Mouse (Mus musculus) NIH3T3 (cell line): ENCODE results near the gene Acp5.
"Not testable (repeated sequence)": the region's sequence is repeated elsewhere in the genome, so short reads cannot be mapped to it uniquely, and the experiment has no call there.

Experiments
- DNase-seq: peaks from one replicate; pipeline ENCODE4 v3.0.0-alpha.2; 2012; ENCODE audit warnings: low read depth

Gene Acp5

DNA sequence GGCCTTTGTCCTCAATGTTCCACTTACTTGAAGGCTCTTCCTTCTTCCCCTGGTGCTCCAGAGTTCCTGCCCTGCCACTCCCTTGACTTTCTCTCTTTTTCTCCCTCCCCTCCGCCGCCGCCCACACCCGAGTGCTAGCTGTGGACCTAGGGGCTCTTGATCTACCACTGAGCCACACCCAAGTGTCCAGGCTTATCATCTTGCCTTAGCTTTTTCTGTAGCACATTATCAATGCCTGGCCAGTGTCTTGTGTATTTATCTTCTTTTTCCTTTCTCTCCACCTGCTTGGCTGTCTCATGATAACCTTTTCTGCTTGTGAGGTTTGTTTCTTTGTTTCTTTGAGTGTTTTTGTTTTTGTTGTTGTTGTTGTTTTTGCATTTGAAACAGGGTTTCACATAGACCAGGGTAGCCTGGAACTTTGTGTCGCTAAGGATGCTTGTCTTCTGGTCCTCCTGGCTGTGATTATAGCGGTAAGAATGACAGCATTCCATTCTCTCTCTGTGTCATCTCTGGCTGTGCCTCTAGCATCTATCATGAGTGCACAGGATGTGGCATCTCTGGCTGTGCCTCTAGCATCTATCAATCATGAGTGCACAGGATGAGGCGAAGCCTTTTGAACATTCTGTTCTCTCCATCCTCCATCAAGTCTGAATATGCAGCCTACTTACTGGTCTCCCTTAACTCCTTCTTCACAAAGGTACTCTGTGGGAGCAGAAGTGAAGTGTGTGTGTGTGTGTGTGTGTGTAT, at the start of gene Acp5:
Acp5 (minus strand) TSS at position 68 of the 747 bp plus-strand sequence.
- DNase-seq, result no peak

DNA sequence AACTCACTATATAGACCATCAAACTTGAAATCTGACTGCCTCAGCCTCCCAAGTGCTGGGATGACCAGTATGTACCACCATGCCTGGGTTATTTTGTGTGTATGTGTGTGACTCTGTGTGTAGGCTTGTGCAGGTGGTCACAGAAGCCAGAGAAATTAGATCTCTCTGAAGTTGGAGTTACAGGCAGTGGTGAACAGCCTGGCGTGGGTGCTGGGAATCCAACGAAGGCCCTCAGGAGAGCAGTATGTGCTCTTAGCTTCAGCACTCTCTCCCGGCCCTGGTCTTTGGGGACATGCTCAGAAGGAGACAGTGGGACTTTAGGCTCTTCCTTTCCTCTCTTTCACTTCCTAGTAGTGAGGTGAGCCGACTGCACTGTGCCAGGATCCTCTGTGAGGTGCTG, 36.8 kb upstream of the Acp5 start:
- DNase-seq, result no peak

DNA sequence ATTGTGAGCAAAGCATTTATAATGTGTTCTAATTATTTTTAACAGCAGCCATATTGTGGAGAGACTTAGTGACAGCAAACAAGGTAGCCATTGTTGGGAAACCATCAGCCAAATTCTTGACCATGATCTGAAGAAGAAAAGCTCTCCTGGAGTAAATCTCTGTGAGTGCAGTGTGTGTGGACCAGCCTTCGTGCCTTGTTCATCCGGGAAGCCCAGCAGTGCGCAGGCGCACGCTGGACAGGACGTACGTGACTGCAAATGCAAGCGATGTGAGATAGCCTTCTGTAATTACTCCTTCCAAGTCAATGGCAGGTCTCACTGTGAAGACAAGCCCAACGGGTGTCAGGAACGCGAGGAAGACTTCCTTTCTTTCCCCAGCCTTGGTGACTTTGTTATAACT, 33.8 kb upstream of the Acp5 start:
- no peak for DNase-seq

DNA sequence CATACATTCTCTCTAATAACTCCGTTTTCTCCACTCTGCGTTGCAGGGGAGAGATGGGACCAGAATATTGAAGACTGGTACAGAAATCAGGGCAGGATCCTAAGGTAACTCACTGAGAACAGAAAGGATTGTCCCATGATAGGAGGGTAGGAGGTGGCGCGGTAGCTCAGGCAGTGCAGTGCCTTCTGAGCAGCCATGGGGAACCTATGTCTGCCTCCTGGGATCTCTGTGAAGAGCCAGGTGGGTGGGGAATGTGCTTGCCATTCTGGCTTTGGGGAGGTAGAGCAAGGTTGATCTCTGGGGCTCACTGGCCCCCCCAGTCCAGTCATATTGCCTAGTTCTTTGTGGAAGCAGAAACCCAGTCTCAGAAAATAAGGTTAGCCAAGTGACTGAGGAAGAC, 32.2 kb upstream of the Acp5 start:
- DNase-seq, result no peak

DNA sequence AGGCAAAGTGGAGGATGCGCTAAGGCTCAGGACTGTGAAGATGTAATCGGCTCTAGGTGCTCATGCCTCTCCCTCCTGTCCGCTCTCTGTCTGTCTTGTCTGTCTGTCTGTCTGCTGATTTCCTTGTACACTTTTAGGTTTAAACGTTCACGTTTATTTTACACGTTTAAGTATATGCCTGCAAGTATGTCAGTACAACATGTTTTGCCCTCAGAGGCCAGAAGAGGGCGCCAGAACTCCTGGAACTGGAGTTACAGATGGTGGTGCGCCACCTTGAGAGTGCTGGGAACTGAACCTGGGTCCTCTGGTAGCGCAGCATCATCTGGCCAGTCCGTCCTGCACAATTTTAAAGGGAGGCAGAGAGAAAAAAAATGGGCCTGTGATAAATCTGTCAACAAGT, 31.2 kb upstream of the Acp5 start:
- DNase-seq, result peak; percentile 2

DNA sequence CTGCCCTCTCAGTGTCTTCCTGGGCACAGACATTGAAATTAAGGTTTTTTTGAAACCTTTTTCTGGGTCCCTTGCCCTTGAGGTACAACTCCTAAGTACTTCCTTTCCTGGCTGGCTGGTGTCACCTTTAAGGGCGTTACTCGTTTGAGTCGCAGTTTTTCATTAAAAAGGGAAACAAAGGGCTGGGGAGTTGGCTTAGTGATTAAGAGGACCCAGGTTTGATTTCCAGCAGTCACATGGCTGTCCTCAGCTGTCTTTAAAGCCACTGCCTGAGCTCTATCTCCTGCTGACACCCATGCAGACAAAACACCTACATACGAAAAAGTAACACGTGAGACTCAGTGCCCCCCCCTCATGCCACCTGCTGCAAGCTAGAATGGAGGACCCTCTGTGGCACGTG, 30.5 kb upstream of the Acp5 start:
- DNase-seq, result no peak

DNA sequence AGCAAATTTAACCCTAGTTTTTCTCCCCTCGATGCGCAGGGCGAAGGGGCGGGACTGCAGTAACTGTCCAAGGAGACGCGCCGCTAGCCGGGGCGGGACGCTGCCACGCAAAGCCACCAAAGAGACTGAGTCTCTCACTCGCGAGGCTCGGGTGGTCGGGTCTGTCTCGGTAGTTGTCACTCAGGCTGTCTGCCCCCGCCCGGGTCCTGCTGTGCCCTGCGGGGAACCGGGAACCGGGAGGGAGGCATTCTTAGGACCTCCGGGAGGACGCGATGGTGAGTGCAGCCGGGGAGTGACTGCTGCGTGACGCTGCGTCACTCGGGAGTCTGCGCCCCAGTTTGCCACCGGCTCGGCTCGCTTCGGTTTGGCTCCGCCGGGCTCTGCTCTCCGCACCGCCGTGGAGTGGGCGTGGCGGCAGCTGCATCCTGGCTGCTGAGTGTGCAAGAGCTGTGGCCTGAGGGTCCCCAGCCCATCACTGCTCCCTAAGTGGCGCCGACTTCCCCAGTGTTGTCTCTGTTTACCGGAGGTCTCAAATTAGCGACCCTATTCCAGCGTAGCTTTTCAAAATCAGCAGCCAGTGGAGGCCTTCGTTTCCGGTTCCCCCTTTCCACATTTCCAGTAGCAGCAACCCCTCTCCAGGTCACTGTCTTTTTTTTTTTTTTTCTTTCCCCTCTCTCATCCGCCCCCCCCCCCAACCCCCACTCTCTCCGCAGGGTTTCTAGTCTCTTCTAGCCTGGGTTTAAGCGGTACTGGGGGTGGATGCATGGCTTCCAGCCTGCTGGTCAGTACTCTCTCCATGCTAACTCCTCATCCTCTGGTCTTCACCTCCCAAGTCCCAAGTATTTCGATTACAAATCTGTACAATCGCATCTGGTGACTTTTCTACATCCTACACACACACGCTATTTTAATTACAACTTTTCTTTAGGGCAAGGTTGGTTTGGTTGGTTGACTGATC, 29.5 kb upstream of the Acp5 start:
- no peak for DNase-seq

DNA sequence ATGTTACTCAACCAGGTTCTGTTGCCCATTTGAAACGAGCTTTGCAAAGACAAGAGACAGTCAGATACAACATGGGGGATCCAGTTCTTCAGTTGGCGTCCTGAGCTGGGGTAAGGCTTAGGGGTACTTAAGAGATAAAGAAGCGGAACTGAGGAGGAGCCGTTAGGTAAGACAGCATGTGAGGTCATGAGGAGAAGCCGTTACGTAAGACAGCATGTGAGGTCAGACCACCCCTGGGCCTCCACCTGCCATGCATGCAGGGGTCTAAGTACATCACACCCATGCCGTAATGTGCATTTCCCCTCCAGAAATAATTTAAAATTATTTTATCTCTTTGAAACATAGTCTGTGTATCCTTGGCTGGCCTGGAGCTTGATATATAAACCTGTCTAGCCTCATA, 27.4 kb upstream of the Acp5 start:
- no peak for DNase-seq

DNA sequence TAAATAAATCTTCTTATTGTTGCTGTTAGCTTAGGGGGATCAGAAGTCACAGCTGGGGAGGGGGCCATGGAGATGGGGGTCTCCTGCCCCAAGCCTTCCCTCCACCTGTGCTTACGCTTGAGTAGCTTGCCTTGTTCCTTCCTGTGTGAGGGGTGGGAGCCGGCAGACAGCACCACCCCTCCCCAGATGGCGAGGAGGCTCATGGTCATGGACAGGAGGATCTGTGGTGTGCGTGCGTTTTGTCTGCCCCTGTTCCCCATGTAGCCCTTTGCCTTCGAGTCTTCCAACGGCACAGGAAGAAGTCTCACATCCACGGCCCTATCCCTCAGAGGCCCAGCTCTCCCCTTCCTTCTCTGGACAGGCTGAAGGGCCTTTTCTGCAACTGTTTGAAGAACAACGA, 26.8 kb upstream of the Acp5 start:
- DNase-seq, result no peak

DNA sequence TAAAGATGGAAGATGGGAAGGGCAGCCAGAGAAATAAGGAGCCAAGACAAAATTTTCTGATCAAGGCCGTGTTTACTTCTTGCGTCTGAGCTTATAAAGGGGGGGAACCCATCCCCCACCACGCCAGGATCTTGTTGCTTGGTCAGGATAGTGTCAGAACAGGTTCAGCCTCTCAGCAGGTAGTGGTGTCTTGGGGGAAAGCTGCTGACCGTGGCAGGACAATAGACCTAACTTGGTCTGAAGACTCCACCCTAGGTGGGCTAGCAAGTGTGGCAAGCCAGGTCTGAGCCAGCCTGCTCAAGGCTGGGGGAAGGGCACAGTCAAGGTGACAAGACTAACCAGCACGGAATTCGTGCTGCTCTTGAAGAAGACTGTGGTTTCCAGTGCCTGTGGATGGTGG, 25.8 kb upstream of the Acp5 start:
- no peak for DNase-seq

DNA sequence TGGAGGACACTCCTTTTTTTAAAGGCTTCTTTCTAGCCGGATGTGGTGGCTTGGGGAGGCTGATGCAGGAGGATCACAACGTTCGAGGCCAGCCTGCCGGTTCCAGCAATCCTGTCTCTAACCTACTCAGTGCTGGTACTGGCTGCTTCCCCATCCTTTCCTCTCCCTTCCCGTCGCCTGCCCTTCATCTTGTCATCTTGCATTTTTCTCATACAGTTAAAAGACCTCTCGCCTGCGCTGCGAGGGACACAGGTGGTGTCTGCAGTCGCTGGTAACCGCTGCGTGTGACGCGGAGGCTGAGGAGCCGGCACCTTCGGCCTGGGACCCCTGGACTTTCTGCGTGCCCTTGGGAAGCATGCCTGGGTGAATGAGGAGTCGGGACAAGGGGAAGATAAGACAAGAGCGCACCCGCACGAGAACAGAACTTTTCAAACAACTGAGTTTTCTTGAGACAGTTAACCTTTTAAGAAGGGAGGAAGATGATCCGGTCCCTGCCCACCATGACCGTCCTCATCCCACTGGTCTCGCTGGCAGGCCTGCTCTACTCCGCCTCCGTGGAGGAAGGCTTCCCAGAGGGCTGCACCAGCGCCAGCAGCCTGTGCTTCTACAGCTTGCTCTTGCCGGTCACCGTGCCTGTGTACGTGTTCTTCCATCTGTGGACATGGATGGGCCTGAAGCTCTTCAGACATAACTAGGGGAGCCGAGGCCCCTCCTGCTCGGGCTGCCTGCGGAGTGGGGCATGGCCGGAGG, 22.2 kb upstream of the Acp5 start:
- peak; percentile 1 for DNase-seq

DNA sequence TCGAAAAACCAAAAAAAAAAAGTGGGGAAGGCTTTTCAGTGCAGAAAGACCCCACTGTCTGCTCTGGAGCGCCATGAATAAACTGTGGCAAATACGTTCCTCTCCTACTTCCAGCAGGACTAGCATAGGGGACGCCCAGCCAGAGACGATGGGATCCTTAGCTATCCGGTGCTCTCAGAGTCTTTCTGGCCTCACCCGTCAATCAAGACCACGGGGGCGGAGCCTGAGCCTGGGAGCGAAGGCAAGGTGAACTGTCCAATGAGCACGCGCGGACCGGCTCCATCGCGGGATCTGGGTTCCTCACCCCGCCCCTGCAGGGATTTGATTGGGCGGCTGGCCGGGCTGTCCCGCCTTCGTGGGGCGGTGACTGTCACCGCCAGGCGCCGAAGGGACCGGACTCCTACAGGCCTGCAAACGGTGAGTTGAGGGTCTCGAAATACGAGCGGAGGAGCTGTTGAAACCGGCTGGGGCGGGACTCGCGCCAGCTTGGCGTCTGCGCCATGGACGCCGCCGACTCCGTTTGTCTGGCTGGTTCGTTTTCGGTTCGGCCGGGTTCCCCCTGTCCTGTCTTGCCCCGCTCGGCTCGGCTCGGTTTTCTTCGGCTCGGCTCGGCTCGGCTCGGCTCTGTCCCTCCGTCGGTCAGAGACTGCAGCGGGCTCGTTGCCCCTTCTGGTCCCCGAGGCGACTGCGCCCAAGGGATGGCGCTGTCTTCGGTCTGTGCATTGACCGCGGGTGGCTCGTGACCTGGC, 21.2 kb upstream of the Acp5 start, which contains the start of gene Pigyl:
Pigyl (plus strand) TSS at position 350 of the 749 bp plus-strand sequence.
- peak; percentile 99 for DNase-seq

DNA sequence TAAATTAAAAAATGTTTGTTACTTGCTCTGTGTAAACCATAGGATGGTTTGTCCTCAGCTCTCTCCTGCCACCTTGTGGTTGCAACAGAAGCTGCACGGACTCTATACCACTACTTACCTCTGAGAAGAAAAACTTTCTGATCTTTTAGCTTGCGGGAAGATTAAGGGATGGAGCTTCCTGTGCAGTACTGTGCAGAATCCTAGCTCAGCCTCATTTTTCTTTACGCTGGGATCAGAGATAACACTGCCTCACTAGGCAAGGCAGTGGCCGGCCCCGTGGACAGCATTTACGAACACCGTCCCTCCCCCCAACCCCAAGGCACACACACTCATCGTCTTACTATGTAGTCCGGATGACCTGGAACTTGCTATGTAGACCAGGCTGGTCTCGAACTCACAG, 20.1 kb upstream of the Acp5 start:
- DNase-seq, result peak; percentile 88

DNA sequence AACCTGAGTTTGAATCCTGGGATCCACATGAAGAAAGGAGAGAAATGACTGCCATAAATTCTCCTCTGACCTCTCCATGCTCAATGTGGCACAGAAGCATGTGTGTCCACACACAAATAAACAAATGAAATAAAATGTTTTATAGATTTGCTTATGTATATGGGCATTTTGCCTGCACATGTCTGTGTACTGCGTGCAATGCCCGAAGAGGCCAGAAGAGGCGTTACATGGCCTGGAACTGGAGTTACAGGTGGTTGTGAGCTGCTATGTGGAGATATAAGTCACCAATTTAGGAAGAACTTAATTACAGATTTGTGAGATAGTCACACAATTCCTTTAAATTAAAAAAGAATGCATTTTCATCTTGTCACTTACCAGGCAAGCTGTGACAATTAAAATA, 18.3 kb upstream of the Acp5 start:
- DNase-seq, result peak; percentile 2

DNA sequence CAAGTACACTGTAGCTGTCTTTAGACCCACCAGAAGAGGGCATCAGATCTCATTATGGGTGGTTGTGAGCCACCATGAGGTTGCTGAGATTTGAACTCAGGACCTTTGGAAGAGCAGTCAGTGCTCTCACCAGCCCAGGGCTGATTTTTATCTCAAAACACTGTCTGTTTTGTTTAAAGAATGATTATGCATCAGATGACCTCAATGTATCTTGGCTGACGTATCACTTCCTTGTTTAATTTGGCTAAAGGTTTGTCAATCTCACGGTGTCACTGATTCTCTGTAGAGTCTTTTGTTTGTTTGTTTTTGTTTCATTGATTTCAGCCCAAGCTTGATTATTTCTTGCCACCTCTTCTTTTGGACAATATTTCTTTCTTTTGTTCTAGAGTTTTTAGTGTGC, 15.4 kb upstream of the Acp5 start:
- DNase-seq, result no peak

DNA sequence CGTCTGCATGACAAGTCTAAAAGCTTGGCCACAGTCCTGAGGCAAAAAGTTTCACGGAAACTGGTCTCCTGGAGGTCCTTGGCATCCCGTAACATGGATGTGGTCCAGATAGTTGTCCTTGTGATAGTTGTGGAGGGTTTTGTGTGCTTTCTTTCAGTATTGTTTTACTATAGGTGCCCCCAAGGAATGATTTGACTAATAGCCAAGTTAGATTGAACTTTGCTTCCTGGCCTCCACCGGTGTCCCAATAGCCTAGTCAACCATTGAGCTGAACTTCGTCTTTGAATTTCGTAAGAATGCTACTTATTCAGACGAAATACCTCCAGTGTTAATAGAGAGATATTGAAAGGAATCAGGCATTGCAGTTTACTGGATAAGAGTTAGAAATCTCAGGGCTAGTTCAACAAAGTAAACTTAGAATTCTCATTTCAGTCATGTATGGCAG, 14.8 kb upstream of the Acp5 start:
- not testable (repeated sequence) for DNase-seq

DNA sequence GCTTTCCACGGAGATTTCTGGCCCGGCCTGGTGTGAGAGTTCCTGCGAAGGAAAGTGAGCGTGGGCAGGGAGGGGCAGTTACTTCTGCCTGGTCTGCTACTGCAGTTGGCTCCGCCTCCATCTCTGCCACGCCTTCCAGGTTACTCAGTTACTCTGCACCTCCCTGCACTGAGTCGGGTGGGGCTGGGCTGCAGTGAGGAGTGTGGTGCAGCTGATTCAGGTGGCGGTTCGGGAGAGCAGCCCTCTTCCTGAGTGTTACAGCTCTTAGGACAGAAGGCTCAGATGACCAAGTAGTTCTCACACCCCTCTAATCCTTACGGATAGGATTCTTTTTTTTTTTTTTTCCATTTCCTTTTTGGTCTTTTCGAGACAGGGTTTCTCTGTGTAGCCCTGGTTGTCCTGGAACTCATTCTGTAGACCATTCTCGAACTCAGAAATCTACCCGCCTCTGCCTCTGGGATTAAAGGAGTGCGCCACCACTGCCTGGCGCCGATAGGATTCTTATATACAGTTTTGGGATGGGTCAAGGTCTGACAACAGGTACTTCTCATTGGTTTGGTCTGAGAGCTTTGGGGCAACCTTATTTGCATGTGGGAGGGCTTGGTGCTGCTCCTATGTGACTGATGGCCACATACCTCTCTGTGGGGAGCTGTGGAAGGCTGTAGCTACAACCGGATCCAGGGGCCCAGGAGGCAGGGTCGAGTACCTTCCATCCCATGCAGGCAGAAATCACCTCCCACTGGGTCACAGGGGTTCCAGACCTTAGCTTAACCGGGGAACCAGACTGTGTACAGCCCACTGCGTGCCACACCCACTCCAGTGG, 14.1 kb upstream of the Acp5 start:
- DNase-seq, result no peak

DNA sequence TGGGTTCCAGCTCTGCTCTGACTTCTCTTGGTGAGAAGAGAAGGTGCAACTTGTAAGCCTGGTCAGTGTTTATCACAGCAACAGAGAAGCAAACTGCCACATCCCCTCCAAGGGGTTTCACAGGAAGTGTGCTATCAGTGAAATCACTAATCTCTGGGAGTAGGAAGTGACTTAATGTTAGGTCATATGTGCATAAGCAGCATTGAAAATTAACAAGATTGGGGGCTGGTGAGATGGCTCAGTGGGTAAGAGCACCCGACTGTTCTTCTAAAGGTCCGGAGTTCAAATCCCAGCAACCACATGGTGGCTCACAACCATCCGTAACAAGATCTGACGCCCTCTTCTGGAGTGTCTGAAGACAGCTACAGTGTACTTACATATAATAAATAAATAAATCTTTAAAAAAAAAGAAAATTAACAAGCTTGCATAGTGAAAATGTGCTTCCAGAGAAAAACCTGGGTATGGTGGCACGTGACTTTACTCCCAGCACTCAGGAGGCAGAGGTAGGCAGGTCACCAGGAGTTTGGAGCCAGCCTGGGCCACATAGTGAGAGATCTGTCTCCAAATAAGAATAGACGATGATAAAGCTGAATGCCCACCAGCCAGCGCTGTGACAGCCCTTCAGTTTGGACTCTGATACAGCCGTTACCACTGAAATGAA, 8.9 kb upstream of the Acp5 start:
- DNase-seq, result no peak

DNA sequence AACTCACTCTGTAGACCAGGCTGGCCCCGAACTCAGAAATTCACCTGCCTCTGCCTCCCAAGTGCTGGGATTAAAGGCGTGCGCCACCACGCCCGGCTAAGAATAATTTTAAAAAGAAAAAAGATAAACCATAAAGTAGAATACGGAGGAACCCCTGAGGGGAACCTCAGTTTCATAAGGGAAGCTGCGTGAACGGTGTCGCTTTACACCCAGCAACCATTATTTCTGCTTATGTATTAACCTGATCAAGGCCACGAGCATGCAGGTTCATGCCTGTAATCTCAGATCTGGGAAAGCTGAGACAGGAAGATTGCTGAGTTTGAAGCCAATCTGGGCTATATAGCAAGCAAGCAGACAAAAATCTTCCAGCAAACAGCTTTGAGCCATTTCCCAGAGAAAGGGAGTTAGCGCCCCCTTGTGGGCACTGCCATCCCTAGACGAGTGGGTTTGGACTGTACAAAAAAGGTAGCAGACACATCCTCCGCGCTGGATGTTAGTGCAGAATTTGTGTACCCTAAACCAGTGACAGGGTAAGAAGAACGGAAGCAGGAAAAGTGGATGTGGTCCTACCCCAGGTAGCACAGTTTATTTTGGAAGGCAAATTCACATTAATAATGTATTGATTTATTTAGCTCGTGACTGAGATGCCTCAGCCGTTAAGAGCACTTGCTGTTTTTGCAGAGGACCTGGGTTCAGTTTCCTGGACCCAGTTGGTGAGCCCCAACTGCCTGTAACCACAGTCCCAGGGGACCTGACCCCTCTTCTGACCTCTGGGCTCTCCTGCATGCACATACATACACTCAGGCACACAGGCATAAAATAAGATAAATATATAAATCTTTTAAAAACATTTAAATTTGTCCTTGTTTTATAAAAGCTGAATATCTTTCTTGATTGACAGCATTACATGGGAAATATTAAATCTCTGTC, 7.9 kb upstream of the Acp5 start:
- peak; percentile 91 for DNase-seq
